Mouse (Mus musculus): ENCODE data around the gene Zyx.

- TF ChIP-seq CTCF (IDR thresholded peaks at IDR 0.05; ENCODE audit: low read depth) (no peak), EP300 (IDR thresholded peaks at IDR 0.05; ENCODE audit: low read depth) (no peak)
Observed at GRCm38 (mm10) chr6:42357901-42358300, 8.5 kb downstream of the Zyx start.
